Comparison of ENCODE assay signal across 8 mouse cellular contexts in the genomic region with DNA sequence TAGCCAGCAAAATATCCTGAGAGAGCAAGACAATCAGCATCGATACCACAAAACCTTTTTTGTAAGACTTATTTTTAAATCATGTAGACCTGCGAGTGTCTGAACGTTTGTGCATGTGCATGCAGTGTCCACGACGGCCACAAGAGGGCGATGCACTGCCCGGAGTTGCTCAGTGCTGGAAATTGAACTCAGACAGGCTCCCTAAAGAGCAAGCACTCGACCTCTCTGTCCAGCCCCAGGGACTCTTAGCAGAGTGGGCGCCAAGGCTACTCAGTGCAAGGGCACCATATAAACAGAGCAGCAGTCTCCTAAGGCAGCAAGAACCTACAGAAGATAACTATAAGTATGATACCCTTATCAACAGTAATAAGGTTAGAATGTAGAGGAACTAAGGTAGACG. TPM values are rescaled to one million over a fixed set of nuclear protein-coding genes. Genes with fewer than 3 reads are reported as not detected.
DNase-seq lines count a peak whose midpoint lies in the region; ATAC-seq lines count a peak whose summit lies in the region.
"Had no signal": no experiment of that assay in that cellular context is flagged by ENCODE, and none has a peak within 500 bp of the region (broad histone marks: within the 10 kb centered on the region; RNA-seq: fewer than 3 reads in every experiment).

No protein-coding gene starts in this region.

- no peak overlapping the region for H3K27ac ChIP-seq in kidney, embryonic 16.5 days (ENCODE audit: low read length)
- no peak overlapping the region for H3K27ac ChIP-seq in liver, embryonic 15.5 days (replicated peaks)
- H3K27ac ChIP-seq: heart, embryonic 15.5 days had no signal

- no peak overlapping the region for H3K4me2 ChIP-seq in kidney, embryonic 16.5 days (replicated peaks; ENCODE audit: low read depth, low read length)
- H3K4me2 ChIP-seq in liver, embryonic 15.5 days: no peak overlapping the region
- H3K4me2 ChIP-seq: heart, embryonic 15.5 days had no signal

- ATAC-seq in kidney, embryonic 16.5 days (ENCODE audit: low FRiP score, low TSS enrichment): 0 out of 2 replicates have a peak, but pooled peaks have one; percentile 54
- peak; percentile 63; the same call in 1 of the 2 replicates for ATAC-seq in liver, embryonic 15.5 days (ENCODE audit: insufficient read depth)

- H3K9me3 ChIP-seq in kidney, embryonic 16.5 days (ENCODE audit: low read length): no peaks in the 10 kb centered on the region
- no peaks in the 10 kb centered on the region for H3K9me3 ChIP-seq in liver, embryonic 15.5 days (replicated peaks)
- H3K9me3 ChIP-seq: heart, embryonic 15.5 days had no signal

- 30% methylated on average over 10 of the region's 10 CpGs for WGBS in kidney, embryonic 16.5 days
- WGBS in liver, embryonic 15.5 days (ENCODE audit: insufficient replicate concordance): 16% methylated on average over 10 of the region's 10 CpGs

- no peak overlapping the region for H3K9ac ChIP-seq in kidney, embryonic 16.5 days (replicated peaks; ENCODE audit: low read length)
- no peak overlapping the region for H3K9ac ChIP-seq in liver, embryonic 15.5 days
- H3K9ac ChIP-seq: heart, embryonic 15.5 days had no signal

- H3K27me3 ChIP-seq in kidney, embryonic 16.5 days (ENCODE audit: insufficient read depth, low read length): no peaks in the 10 kb centered on the region
- H3K27me3 ChIP-seq in liver, embryonic 15.5 days: no peaks in the 10 kb centered on the region
- H3K27me3 ChIP-seq: heart, embryonic 15.5 days had no signal

- no peak overlapping the region for H3K4me3 ChIP-seq in kidney, embryonic 16.5 days (ENCODE audit: low read length)
- H3K4me3 ChIP-seq in liver, embryonic 15.5 days (replicated peaks): no peak overlapping the region
- H3K4me3 ChIP-seq: heart, embryonic 15.5 days had no signal

- peaks cover 2% of the 10 kb centered on the region; the same call in 1 of the 2 replicates for H3K4me1 ChIP-seq in kidney, embryonic 16.5 days (ENCODE audit: insufficient read depth, low read length)
- 0 out of 2 replicates have a peak, but pooled peaks cover under 1% of the 10 kb centered on the region for H3K4me1 ChIP-seq in liver, embryonic 15.5 days (replicated peaks)

- H3K36me3 ChIP-seq in kidney, embryonic 16.5 days (ENCODE audit: insufficient read depth, low read length): no peaks in the 10 kb centered on the region
- no peaks in the 10 kb centered on the region for H3K36me3 ChIP-seq in liver, embryonic 15.5 days (replicated peaks)
- H3K36me3 ChIP-seq: heart, embryonic 15.5 days had no signal

- DNase-seq in CD4-positive helper T cell, adult 2 months (ENCODE audit: low read depth, low spot score): peak; percentile 69
- DNase-seq in MEL-GATA-1-ER (ENCODE audit: extremely low read depth, low read depth): peak; percentile 44
- peak; percentile 55 for DNase-seq in cerebellum, adult 8-10 months
- peak; percentile 46 to 51 for DNase-seq in frontal cortex, postnatal 25 days (ENCODE audit: low spot score in 2 of 2)
- peak; percentile 71 for DNase-seq in retina, postnatal 1 day

RNA-seq across cellular contexts. Expression of gene St8sia1, which starts 24.5 kb away (rescaled TPM):
- polyA plus RNA-seq in kidney, embryonic 16.5 days (2015; fragmentation: Nextera tagmentation; extraction: Ambion mirVana): 4.2 and 4.5 TPM in 2 replicates
- 0.08 and 0.18 TPM in 2 replicates for polyA plus RNA-seq in liver, embryonic 15.5 days (2015; fragmentation: Nextera tagmentation; extraction: Ambion mirVana)
